Mouse (Mus musculus): ENCODE data around the gene Pdf. TPM values are rescaled to one million over a fixed set of nuclear protein-coding genes. Genes with fewer than 3 reads are reported as not detected.
"Not testable (repeated sequence)": the region's sequence is repeated elsewhere in the genome, so short reads cannot be mapped to it uniquely, and the experiment has no call there.

The Pdf gene
- polyA plus RNA-seq, 1 experiment from 2014 or later = 61.4 TPM

- Histone ChIP-seq H3K4me2 (no peak overlapping the region), H3K27me3 (no peaks in the 10 kb centered on the region), H3K4me1 (replicated peaks) (peaks cover 15% of the 10 kb centered on the region), H3K36me3 (peaks cover 52% of the 10 kb centered on the region), H3K9me3 (no peaks in the 10 kb centered on the region), H3K27ac (no peak overlapping the region), H3K4me3 (replicated peaks) (no peak overlapping the region), H3K9ac (replicated peaks) (no peak overlapping the region)
- no peak for ATAC-seq (ENCODE audit: insufficient number of reproducible peaks, insufficient read depth, low FRiP score, low TSS enrichment, low read depth)
- 86% methylated on average over 3 of the region's 3 CpGs for WGBS
Measured at GRCm38 (mm10) chr8:107035641-107036040, 12.8 kb downstream of the Pdf start.

- ATAC-seq (ENCODE audit: insufficient number of reproducible peaks, insufficient read depth, low FRiP score, low TSS enrichment, low read depth); H3K27ac ChIP-seq; H3K9ac ChIP-seq (replicated peaks); H3K9me3 ChIP-seq; H3K4me2 ChIP-seq; H3K4me3 ChIP-seq (replicated peaks); H3K27me3 ChIP-seq: not testable (repeated sequence)
- H3K36me3 ChIP-seq = peaks cover 31% of the 10 kb centered on the region
- peaks cover 15% of the 10 kb centered on the region for H3K4me1 ChIP-seq (replicated peaks)
- 96% methylated on average over 2 of the region's 2 CpGs for WGBS
Measured at GRCm38 (mm10) chr8:107033609-107034008, 14.8 kb downstream of the Pdf start.

GRCm38 (mm10) chr8:107031577-107032090, 16.8 kb downstream of the Pdf start:
- Histone ChIP-seq H3K4me1 (replicated peaks) (peaks cover 15% of the 10 kb centered on the region), H3K4me3 (replicated peaks) (peak overlapping the region; percentile 99), H3K36me3 (peaks cover 19% of the 10 kb centered on the region; the same call in 1 of the 2 replicates), H3K9ac (replicated peaks) (peak overlapping the region; percentile 95), H3K27ac (peak overlapping the region; percentile 76), H3K9me3 (no peaks in the 10 kb centered on the region), H3K27me3 (no peaks in the 10 kb centered on the region), H3K4me2 (peak overlapping the region; percentile 87)
- under 1% methylated on average over 40 of the region's 40 CpGs for WGBS
- ATAC-seq (ENCODE audit: insufficient number of reproducible peaks, insufficient read depth, low FRiP score, low TSS enrichment, low read depth) = peak; percentile 35; the same call in 1 of the 2 replicates

DNA sequence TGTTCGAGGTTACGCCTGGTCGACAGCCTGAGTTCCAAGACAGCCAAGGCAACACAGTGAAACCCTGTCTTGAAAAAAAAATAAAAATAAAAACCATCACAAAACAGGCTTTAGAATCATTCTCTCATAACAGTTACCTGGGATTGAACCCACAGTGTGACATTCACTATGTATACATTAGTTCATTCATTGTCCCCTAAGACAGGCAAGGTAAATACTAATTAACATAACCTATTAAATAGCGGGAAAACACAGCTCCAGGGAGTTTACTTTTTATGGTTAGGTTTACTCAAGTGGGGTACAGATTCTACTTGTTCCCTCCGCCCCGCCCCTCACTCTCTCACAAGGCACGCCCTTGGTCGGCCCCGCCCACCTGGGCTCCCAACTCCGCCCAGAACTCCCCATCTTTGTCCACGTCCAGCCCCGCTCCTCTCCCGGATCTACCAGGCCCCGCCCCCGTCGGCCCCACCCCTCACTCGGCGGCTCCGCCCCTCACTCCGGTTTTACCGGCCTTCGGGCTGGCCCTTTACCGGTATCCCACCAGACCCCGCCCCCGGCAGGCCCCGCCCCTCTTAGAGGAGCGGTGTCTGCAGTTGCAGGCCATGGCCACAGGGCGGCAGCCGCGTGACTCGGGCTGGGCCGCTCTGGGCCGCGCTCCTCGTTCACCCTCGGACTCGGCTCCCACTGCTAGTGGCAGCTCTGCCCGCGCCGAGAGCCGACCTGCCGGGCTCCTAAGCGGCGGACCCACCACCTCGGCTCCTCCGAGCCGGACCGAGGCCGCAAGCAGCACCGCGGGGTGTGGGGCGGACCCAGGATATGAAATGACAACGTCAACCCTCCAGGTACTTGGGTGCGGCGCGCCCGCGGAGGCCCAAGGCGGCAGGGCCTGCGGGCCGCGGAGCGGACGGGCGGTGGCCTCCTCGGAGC, 17.5 kb downstream of the Pdf start, which contains the start of gene Vps4a:
TSS of gene Vps4a (plus strand) at position 573 of the 927 bp plus-strand sequence.
- peak; percentile 91 for ATAC-seq (ENCODE audit: insufficient number of reproducible peaks, insufficient read depth, low FRiP score, low TSS enrichment, low read depth)
- Histone ChIP-seq H3K9ac (replicated peaks) (peak within 1 kb of the TSS; percentile 95), H3K27ac (peak within 1 kb of the TSS; percentile 76), H3K4me2 (peak within 1 kb of the TSS; percentile 87), H3K27me3 (no peaks in the 10 kb centered on the region), H3K4me1 (replicated peaks) (peaks cover 15% of the 10 kb centered on the region), H3K9me3 (no peaks in the 10 kb centered on the region), H3K4me3 (replicated peaks) (peak within 1 kb of the TSS; percentile 99), H3K36me3 (peaks cover 11% of the 10 kb centered on the region; the same call in 1 of the 2 replicates)
- 5% methylated on average over 65 of the region's 66 CpGs for WGBS

- H3K9ac ChIP-seq (replicated peaks) = no peak overlapping the region
- no peaks in the 10 kb centered on the region for H3K27me3 ChIP-seq
- H3K27ac ChIP-seq = no peak overlapping the region
- H3K4me1 ChIP-seq (replicated peaks) = peaks cover 15% of the 10 kb centered on the region
- H3K36me3 ChIP-seq = 0 out of 2 replicates have a peak, but pooled peaks cover 4% of the 10 kb centered on the region
- no peak for ATAC-seq (ENCODE audit: insufficient number of reproducible peaks, insufficient read depth, low FRiP score, low TSS enrichment, low read depth)
- WGBS = 75% methylated on average over 5 of the region's 5 CpGs
- no peak overlapping the region for H3K4me2 ChIP-seq
- no peaks in the 10 kb centered on the region for H3K9me3 ChIP-seq
- H3K4me3 ChIP-seq (replicated peaks) = no peak overlapping the region
Measured at GRCm38 (mm10) chr8:107030058-107030457, 18.4 kb downstream of the Pdf start.

DNA sequence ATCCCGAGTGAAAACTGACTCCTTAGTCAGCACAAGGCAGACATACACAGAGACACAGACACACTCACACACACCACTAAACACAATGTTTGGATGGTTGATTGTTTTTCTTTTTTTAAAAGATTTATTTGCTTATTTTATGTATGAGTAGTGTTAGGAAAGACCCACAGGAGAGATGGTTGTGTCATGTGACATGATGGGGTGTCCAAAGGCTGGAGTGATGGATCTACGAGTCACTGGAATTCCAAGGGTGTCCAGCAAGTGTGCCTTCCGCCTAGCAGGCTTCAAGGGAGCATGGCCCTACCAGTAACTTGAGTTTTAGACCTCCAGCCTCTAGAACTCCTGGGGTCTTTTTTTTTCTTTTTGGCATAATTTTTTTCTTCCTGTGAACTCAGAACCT, 19.1 kb downstream of the Pdf start:
- Histone ChIP-seq H3K9me3 (no peaks in the 10 kb centered on the region), H3K27ac (no peak overlapping the region), H3K27me3 (no peaks in the 10 kb centered on the region), H3K4me1 (replicated peaks) (peaks cover 15% of the 10 kb centered on the region), H3K4me2 (no peak overlapping the region), H3K36me3 (no peaks in the 10 kb centered on the region), H3K9ac (replicated peaks) (no peak overlapping the region), H3K4me3 (replicated peaks) (no peak overlapping the region)
- WGBS = 77% methylated on average over 3 of the region's 3 CpGs
- ATAC-seq (ENCODE audit: insufficient number of reproducible peaks, insufficient read depth, low FRiP score, low TSS enrichment, low read depth) = no peak

- no peak overlapping the region for H3K9ac ChIP-seq (replicated peaks)
- H3K36me3 ChIP-seq = 0 out of 2 replicates have a peak, but pooled peaks cover 4% of the 10 kb centered on the region
- H3K9me3 ChIP-seq = no peaks in the 10 kb centered on the region
- H3K4me3 ChIP-seq (replicated peaks) = no peak overlapping the region
- H3K4me1 ChIP-seq (replicated peaks) = no peaks in the 10 kb centered on the region
- 90% methylated on average over 8 of the region's 8 CpGs for WGBS
- H3K27ac ChIP-seq = no peak overlapping the region
- no peak for ATAC-seq (ENCODE audit: insufficient number of reproducible peaks, insufficient read depth, low FRiP score, low TSS enrichment, low read depth)
- H3K27me3 ChIP-seq = no peaks in the 10 kb centered on the region
- H3K4me2 ChIP-seq = no peak overlapping the region
Measured at GRCm38 (mm10) chr8:107023479-107023878, 24.9 kb downstream of the Pdf start.

GRCm38 (mm10) chr8:107014915-107015314, 33.5 kb downstream of the Pdf start:
- Histone ChIP-seq H3K4me1 (replicated peaks) (no peaks in the 10 kb centered on the region), H3K9me3 (no peaks in the 10 kb centered on the region), H3K36me3 (peaks cover 39% of the 10 kb centered on the region), H3K4me3 (replicated peaks) (no peak overlapping the region), H3K9ac (replicated peaks) (no peak overlapping the region), H3K27ac (no peak overlapping the region), H3K4me2 (no peak overlapping the region), H3K27me3 (no peaks in the 10 kb centered on the region)
- 86% methylated on average over 1 of the region's 1 CpGs for WGBS
- ATAC-seq (ENCODE audit: insufficient number of reproducible peaks, insufficient read depth, low FRiP score, low TSS enrichment, low read depth) = no peak

DNA sequence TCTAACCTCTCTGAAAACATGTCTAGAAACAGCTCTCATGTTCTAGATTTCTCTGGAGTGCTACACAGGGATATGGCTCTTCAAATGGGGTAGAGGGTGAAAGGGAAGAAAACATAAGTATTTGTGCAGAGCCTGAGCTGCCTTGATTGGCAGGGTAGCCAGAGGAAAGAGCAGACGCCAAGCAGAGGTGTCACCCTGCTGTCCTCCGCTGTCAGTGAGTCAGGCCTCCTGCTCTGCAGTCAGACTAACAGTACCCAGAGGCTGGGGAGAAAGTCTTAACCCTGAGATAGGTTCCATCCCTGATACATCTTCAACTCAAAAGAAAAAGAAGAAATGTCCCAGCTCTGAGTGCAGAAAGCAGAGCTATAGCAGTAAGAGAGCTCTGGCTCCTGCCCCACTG, 35.7 kb downstream of the Pdf start:
- Histone ChIP-seq H3K4me3 (replicated peaks) (no peak overlapping the region), H3K4me1 (replicated peaks) (no peaks in the 10 kb centered on the region), H3K27ac (no peak overlapping the region), H3K9ac (replicated peaks) (no peak overlapping the region), H3K9me3 (no peaks in the 10 kb centered on the region), H3K4me2 (no peak overlapping the region), H3K27me3 (no peaks in the 10 kb centered on the region), H3K36me3 (peaks cover 53% of the 10 kb centered on the region)
- no peak for ATAC-seq (ENCODE audit: insufficient number of reproducible peaks, insufficient read depth, low FRiP score, low TSS enrichment, low read depth)
- 72% methylated on average over 2 of the region's 2 CpGs for WGBS

DNA sequence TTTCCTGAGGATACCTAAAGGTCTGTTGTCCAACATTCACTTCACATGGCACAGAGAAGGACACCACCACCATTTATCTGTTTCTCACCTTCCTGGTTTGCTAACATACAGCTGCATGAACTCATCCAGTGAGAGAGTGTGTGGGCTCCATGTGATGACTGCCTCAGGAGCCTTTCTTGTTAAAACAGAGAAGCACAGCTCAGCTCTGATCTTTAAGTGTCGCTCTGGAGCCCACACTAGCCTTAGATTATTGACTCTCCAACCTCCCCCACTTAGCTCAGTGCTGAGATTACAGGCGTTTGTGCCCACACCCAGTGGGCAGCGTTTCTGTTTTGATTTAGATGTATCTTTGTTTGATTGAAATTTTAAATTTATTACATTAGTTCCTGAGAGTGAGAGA, 40.6 kb downstream of the Pdf start:
- WGBS = 88% methylated on average over 3 of the region's 3 CpGs
- H3K9ac ChIP-seq (replicated peaks) = no peak overlapping the region
- no peaks in the 10 kb centered on the region for H3K27me3 ChIP-seq
- no peak overlapping the region for H3K4me3 ChIP-seq (replicated peaks)
- no peaks in the 10 kb centered on the region for H3K4me1 ChIP-seq (replicated peaks)
- H3K9me3 ChIP-seq = no peaks in the 10 kb centered on the region
- H3K27ac ChIP-seq = no peak overlapping the region
- no peak overlapping the region for H3K4me2 ChIP-seq
- peaks cover 82% of the 10 kb centered on the region for H3K36me3 ChIP-seq
- no peak for ATAC-seq (ENCODE audit: insufficient number of reproducible peaks, insufficient read depth, low FRiP score, low TSS enrichment, low read depth)

- no peaks in the 10 kb centered on the region for H3K9me3 ChIP-seq
- ATAC-seq (ENCODE audit: insufficient number of reproducible peaks, insufficient read depth, low FRiP score, low TSS enrichment, low read depth) = peak; percentile 66
- no peak overlapping the region for H3K9ac ChIP-seq (replicated peaks)
- no peaks in the 10 kb centered on the region for H3K4me1 ChIP-seq (replicated peaks)
- WGBS = 41% methylated on average over 5 of the region's 5 CpGs
- H3K27me3 ChIP-seq = no peaks in the 10 kb centered on the region
- no peak overlapping the region for H3K27ac ChIP-seq
- H3K4me2 ChIP-seq = no peak overlapping the region
- peaks cover 56% of the 10 kb centered on the region for H3K36me3 ChIP-seq
- H3K4me3 ChIP-seq (replicated peaks) = no peak overlapping the region
Measured at GRCm38 (mm10) chr8:107002532-107002931, 45.9 kb downstream of the Pdf start.

Data from limb, embryonic 12.5 days (tissue).